ENCODE assay signal across 19 mouse cellular contexts in genomic region chr6:117245398-117245797, GRCm38 (mm10).
"Had no signal": no experiment of that assay in that cellular context is flagged by ENCODE, and none has a peak within 500 bp of the region (broad histone marks: within the 10 kb centered on the region; RNA-seq: fewer than 3 reads in every experiment).

No protein-coding gene starts in this region.

- H3K36me3 ChIP-seq: liver, embryonic 13.5 days; midbrain, embryonic 12.5 days; midbrain, embryonic 15.5 days; neural tube, embryonic 12.5 days; neural tube, embryonic 15.5 days had no signal

- H3K4me1 ChIP-seq: liver, embryonic 13.5 days; midbrain, embryonic 12.5 days; midbrain, embryonic 15.5 days; neural tube, embryonic 12.5 days; neural tube, embryonic 15.5 days had no signal

- H3K4me3 ChIP-seq: left cerebral cortex, adult 2 months; liver, embryonic 13.5 days; midbrain, embryonic 12.5 days; midbrain, embryonic 15.5 days; neural tube, embryonic 12.5 days; neural tube, embryonic 15.5 days had no signal

- H3K4me2 ChIP-seq: liver, embryonic 13.5 days; midbrain, embryonic 12.5 days; midbrain, embryonic 15.5 days; neural tube, embryonic 12.5 days; neural tube, embryonic 15.5 days had no signal

- H3K9me3 ChIP-seq: liver, embryonic 13.5 days; midbrain, embryonic 12.5 days; midbrain, embryonic 15.5 days; neural tube, embryonic 12.5 days; neural tube, embryonic 15.5 days had no signal

- H3K27ac ChIP-seq: left cerebral cortex, adult 2 months; liver, embryonic 13.5 days; macrophage; midbrain, embryonic 12.5 days; midbrain, embryonic 15.5 days; neural tube, embryonic 12.5 days; neural tube, embryonic 15.5 days had no signal

- H3K9ac ChIP-seq: liver, embryonic 13.5 days; midbrain, embryonic 12.5 days; midbrain, embryonic 15.5 days; neural tube, embryonic 12.5 days; neural tube, embryonic 15.5 days had no signal

- DNase-seq: kidney, adult 9 months; kidney, postnatal 10 days; kidney, postnatal 36 days; layer of hippocampus, postnatal 36 days; liver, embryonic 13.5 days; lung, adult 2 months; lung, postnatal 10 days; retina, postnatal 1 day; right cerebral cortex, postnatal 25 days; spleen, adult 18-20 months; thymus, adult 2 months; thymus, postnatal 14 days; thymus, postnatal 4 days had no signal

- ATAC-seq: midbrain, embryonic 15.5 days had no signal

- H3K27me3 ChIP-seq: liver, embryonic 13.5 days; midbrain, embryonic 12.5 days; midbrain, embryonic 15.5 days; neural tube, embryonic 12.5 days; neural tube, embryonic 15.5 days had no signal
